Mouse (Mus musculus) stomach, postnatal 0 days (tissue): ENCODE results near the gene Parm1.

Source experiments
- CTCF ChIP-seq: IDR thresholded peaks from 2 replicates; pipeline ENCODE4 v1.5.1; 2016; ENCODE audit warnings: antibody characterized with exemption, low read depth, mild to moderate bottlenecking, moderate library complexity
- EP300 ChIP-seq: optimal IDR thresholded peaks from 2 replicates; pipeline ENCODE3; 2016; ENCODE audit warnings: antibody characterized with exemption

DNA sequence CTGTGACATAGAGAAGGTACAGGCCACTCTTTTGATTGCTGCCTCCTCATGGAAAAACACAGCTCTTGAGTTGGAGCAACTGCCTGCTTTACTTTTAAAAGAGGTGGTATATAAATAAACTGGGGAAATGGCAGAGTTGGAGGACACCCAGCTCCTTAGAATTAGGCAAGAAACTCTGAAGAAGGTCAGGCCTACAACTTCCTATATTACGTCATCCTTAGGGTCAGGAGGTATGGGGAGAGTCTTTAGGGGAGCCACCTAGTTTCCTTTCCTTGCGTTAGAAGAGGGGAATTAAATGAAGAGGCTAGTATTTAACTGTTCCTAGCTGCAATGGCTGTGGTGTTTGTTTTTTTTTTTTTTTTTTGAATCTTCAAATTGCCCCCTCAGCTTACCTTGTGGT, 93.1 kb downstream of the Parm1 start:
- no peak for TF ChIP-seq CTCF
- no peak for TF ChIP-seq EP300
